Mouse (Mus musculus): ENCODE data around the gene Pgm1. TPM values are rescaled to one million over a fixed set of nuclear protein-coding genes. Genes with fewer than 3 reads are reported as not detected.
A peak's percentile ranks its signal among the peaks of the same experiment; 100 is the strongest.

Pgm1 gene
- 277 and 308 TPM in 2 replicates for polyA plus RNA-seq (2014; fragmentation: Nextera tagmentation; extraction: Ambion mirVana)

DNA sequence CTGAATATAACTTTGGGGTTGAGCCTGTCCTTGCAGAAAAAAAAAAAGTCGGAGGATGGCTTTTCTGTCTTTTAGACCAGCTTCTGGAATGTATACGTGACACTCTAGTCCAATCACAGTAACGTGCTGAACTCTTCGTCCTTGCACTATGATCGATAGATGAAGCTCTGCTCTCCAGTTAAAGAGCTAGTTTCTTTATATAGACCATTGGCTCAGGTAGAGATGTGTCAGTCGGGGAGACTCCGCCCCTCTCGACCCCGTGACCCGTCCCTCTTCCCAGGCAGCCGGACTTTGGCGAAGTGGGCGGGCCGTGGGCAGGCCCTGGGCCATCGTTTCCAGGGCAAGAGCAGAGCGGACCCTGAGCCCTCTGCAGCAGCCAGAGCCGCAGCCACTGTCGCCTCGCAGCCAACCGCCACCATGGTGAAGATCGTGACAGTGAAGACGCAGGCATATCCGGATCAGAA lies at the start of gene Pgm1:
Gene Pgm1 (plus strand): TSS at position 266 of the 464 bp plus-strand sequence.
- Histone ChIP-seq H3K27ac (ENCODE audit: low read depth, low read length) (peak within 1 kb of the TSS; percentile 99), H3K4me2 (peak within 1 kb of the TSS; percentile 82), H3K9ac (ENCODE audit: low read depth, low read length) (peak within 1 kb of the TSS; percentile 88), H3K27me3 (ENCODE audit: control insufficient read depth, insufficient read depth, low read length) (no peaks in the 10 kb centered on the region), H3K4me1 (ENCODE audit: control insufficient read depth, insufficient read depth, low read length) (peaks cover 17% of the 10 kb centered on the region), H3K36me3 (ENCODE audit: control insufficient read depth, insufficient read depth, low read length) (no peaks in the 10 kb centered on the region), H3K4me3 (ENCODE audit: low read depth, low read length) (peak within 1 kb of the TSS; percentile 61), H3K9me3 (replicated peaks; ENCODE audit: control insufficient read depth, low read length) (no peaks in the 10 kb centered on the region)
- WGBS (ENCODE audit: insufficient replicate concordance): 4% methylated on average over 23 of the region's 23 CpGs
- peak; percentile 85 for ATAC-seq (replicated peaks; ENCODE audit: insufficient number of reproducible peaks, low FRiP score, low TSS enrichment)

DNA sequence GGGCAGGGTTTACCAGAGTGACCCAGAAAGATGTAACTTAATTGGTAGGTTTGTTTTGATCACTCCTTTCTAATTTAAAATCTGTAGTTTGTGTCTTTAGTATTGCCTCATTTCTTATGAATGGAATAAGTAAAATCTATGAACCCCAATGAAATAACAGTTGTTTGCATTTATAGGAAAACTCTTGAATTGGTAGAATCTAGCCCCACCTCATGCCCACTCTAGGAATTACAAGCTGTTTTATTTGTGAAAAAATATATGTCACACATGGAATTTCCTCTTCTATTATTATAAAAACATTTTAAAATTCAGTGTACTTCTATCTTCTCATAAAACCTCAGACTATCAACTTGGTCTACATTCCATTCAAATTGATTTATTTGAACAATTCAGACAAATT lies 47.3 kb upstream of the Pgm1 start:
- no peak for ATAC-seq (replicated peaks; ENCODE audit: insufficient number of reproducible peaks, low FRiP score, low TSS enrichment)
- Histone ChIP-seq H3K27me3 (ENCODE audit: control insufficient read depth, insufficient read depth, low read length) (no peaks in the 10 kb centered on the region), H3K4me1 (ENCODE audit: control insufficient read depth, insufficient read depth, low read length) (0 out of 2 replicates have a peak, but pooled peaks cover 5% of the 10 kb centered on the region), H3K36me3 (ENCODE audit: control insufficient read depth, insufficient read depth, low read length) (no peaks in the 10 kb centered on the region), H3K9me3 (replicated peaks; ENCODE audit: control insufficient read depth, low read length) (no peaks in the 10 kb centered on the region), H3K27ac (ENCODE audit: low read depth, low read length) (no peak overlapping the region), H3K4me2 (no peak overlapping the region), H3K9ac (ENCODE audit: low read depth, low read length) (no peak overlapping the region), H3K4me3 (ENCODE audit: low read depth, low read length) (no peak overlapping the region)

DNA sequence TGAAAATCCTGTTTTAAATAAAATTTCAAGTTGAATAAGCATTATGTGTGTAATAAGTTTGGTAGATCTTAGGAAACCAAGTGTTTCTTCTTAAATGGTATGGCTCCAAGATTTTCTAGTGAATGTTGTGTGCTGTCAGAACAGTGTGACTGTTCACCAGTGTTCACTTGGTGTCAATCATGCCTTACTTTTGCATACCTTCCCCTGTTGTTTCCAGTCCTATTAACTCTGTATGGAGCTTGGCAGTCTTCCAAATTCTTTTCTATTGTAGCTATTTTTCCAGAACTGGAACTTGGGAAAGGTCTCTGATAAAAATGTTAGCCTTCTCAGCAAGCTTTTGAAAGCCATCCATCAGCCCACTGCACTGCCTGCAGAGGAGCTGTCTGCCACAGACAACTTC lies 46.8 kb upstream of the Pgm1 start:
- Histone ChIP-seq H3K4me2 (no peak overlapping the region), H3K4me3 (ENCODE audit: low read depth, low read length) (no peak overlapping the region), H3K9me3 (replicated peaks; ENCODE audit: control insufficient read depth, low read length) (no peaks in the 10 kb centered on the region), H3K4me1 (ENCODE audit: control insufficient read depth, insufficient read depth, low read length) (0 out of 2 replicates have a peak, but pooled peaks cover 5% of the 10 kb centered on the region), H3K36me3 (ENCODE audit: control insufficient read depth, insufficient read depth, low read length) (no peaks in the 10 kb centered on the region), H3K27me3 (ENCODE audit: control insufficient read depth, insufficient read depth, low read length) (no peaks in the 10 kb centered on the region), H3K9ac (ENCODE audit: low read depth, low read length) (no peak overlapping the region), H3K27ac (ENCODE audit: low read depth, low read length) (peak overlapping the region; percentile 7; the same call in 1 of the 2 replicates)
- ATAC-seq (replicated peaks; ENCODE audit: insufficient number of reproducible peaks, low FRiP score, low TSS enrichment): no peak

DNA sequence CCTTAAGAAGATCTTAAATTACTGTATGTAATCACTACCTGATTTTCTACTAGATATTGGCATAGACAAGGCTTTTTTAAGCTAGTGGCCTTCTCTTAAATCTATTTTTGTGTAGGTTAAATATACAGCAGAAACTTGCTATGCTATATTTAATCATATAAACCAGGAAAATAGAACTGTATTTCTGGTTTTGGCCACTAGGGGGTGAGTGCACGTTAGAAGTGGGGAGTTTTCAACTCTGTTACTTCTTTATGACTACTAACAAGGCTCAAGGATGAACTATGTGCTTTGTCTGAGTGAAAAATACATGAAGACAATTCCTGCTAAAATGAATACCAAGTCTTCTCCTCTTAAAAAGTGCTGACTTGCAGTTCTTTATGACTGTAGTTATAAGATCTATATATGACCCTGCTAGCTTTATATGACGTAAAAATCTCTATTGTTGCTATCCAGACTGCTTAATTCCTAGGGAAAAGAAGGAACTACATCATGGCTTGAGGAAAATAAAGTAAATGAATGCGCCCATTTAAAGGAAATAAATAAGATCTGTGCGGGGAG lies 15.2 kb upstream of the Pgm1 start:
- WGBS (ENCODE audit: insufficient replicate concordance): 58% methylated on average over 4 of the region's 4 CpGs
- Histone ChIP-seq H3K9me3 (replicated peaks; ENCODE audit: control insufficient read depth, low read length) (no peaks in the 10 kb centered on the region), H3K36me3 (ENCODE audit: control insufficient read depth, insufficient read depth, low read length) (no peaks in the 10 kb centered on the region)

DNA sequence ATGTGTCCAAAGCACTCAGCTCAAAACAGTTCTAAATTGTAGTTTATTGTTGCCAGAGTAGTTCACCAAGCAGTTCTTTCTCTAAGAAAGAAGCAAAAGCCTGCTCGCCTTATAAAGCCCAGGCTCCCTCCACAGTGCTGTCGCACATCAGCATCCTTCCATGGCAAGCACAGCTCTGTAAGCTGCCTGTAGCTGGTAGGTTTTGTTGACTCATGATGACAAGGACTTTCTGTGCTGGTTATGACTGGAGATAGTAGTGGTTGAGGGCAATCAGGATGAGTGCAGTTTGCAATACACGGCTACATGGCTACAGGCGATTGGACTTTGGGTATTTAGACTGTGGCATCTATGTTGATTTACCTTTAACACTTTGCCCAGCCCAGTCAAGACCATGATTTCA lies 2.8 kb upstream of the Pgm1 start:
- ATAC-seq (replicated peaks; ENCODE audit: insufficient number of reproducible peaks, low FRiP score, low TSS enrichment): no peak
- H3K27ac ChIP-seq (ENCODE audit: low read depth, low read length): no peak overlapping the region
- peaks cover 11% of the 10 kb centered on the region for H3K4me1 ChIP-seq (ENCODE audit: control insufficient read depth, insufficient read depth, low read length)
- H3K4me2 ChIP-seq: no peak overlapping the region
- H3K9ac ChIP-seq (ENCODE audit: low read depth, low read length): no peak overlapping the region
- WGBS (ENCODE audit: insufficient replicate concordance): 78% methylated on average over 4 of the region's 4 CpGs
- H3K4me3 ChIP-seq (ENCODE audit: low read depth, low read length): no peak overlapping the region
- no peaks in the 10 kb centered on the region for H3K27me3 ChIP-seq (ENCODE audit: control insufficient read depth, insufficient read depth, low read length)
- no peaks in the 10 kb centered on the region for H3K9me3 ChIP-seq (replicated peaks; ENCODE audit: control insufficient read depth, low read length)
- no peaks in the 10 kb centered on the region for H3K36me3 ChIP-seq (ENCODE audit: control insufficient read depth, insufficient read depth, low read length)

More for the DNA sequence above, 15.2 kb upstream of the Pgm1 start:
- Histone ChIP-seq H3K4me2 (no peak overlapping the region), H3K9ac (ENCODE audit: low read depth, low read length) (no peak overlapping the region), H3K27ac (ENCODE audit: low read depth, low read length) (no peak overlapping the region), H3K4me1 (ENCODE audit: control insufficient read depth, insufficient read depth, low read length) (no peaks in the 10 kb centered on the region), H3K4me3 (ENCODE audit: low read depth, low read length) (no peak overlapping the region), H3K27me3 (ENCODE audit: control insufficient read depth, insufficient read depth, low read length) (no peaks in the 10 kb centered on the region)
- no peak for ATAC-seq (replicated peaks; ENCODE audit: insufficient number of reproducible peaks, low FRiP score, low TSS enrichment)

DNA sequence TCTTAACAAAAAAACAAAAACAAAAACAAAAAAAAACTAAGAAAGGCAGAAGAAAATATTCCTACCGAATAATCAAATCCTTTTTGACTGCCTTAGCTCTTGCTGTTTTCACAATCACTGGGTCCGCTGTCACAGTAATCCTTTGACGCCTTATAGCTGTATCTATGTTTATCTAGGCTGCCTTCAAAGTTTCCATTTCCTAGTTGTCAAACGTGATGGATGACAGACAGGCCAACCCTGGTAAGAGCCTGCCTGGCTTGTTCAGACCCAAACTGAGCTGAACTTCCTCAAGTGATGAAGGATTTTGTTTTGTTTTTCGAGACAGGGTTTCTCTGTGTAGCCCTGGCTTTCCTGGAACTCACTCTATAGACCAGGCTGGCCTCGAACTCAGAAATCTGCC lies 693 bp upstream of the Pgm1 start:
- Histone ChIP-seq H3K27me3 (ENCODE audit: control insufficient read depth, insufficient read depth, low read length) (no peaks in the 10 kb centered on the region), H3K9me3 (replicated peaks; ENCODE audit: control insufficient read depth, low read length) (no peaks in the 10 kb centered on the region), H3K4me1 (ENCODE audit: control insufficient read depth, insufficient read depth, low read length) (peaks cover 17% of the 10 kb centered on the region), H3K27ac (ENCODE audit: low read depth, low read length) (peak overlapping the region; percentile 99), H3K4me3 (ENCODE audit: low read depth, low read length) (no peak overlapping the region), H3K4me2 (no peak overlapping the region; the same call in 1 of the 2 replicates), H3K9ac (ENCODE audit: low read depth, low read length) (no peak overlapping the region), H3K36me3 (ENCODE audit: control insufficient read depth, insufficient read depth, low read length) (no peaks in the 10 kb centered on the region)
- WGBS (ENCODE audit: insufficient replicate concordance): 24% methylated on average over 6 of the region's 6 CpGs
- no peak for ATAC-seq (replicated peaks; ENCODE audit: insufficient number of reproducible peaks, low FRiP score, low TSS enrichment)

DNA sequence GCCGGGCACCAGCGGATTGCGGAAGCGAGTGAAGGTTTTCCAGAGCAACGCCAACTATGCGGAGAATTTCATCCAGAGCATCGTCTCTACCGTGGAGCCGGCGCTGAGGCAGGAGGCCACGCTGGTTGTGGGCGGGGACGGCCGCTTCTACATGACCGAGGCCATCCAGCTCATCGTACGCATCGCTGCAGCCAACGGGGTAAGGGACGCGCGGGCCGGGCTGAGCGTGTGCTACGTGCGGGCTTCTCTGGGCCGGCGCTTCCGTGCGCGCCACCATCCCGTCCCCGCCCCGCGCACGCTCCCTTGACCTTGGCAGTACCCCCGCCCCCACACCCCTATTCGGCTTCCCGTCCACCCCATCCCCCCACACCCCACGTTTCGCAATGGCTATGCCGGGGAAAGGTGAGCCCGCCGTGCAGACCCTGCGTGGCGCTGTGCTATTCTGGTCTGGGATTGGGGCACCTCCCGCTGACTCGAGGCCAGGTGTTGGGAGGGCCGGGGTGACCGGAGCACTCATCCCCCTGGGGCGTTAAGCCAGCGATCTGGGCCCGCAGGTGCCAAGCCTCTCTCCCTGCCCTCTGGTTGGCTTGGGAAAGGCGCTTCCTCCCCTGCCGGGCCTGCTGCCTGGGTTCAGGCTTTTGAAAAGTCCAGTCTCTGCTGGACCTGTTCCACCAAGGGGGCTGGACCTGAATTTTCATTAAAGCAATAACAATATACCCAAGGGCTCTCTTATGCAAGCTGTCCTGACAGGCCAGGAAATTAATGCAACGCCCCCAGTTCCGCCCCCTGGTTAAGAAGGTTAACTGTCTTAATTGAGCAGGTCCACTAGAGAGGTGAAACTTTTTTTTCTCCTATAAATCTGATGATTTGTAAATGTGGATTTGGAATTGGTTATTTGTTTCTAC lies 651 bp downstream of the Pgm1 start, which contains the start of gene Itgb3bp:
Gene Itgb3bp (minus strand): TSS at position 201 of the 905 bp plus-strand sequence.
- Histone ChIP-seq H3K4me2 (peak within 1 kb of the TSS; percentile 82), H3K4me3 (ENCODE audit: low read depth, low read length) (peak within 1 kb of the TSS; percentile 61), H3K27ac (ENCODE audit: low read depth, low read length) (peak within 1 kb of the TSS; percentile 99), H3K9me3 (replicated peaks; ENCODE audit: control insufficient read depth, low read length) (no peaks in the 10 kb centered on the region), H3K4me1 (ENCODE audit: control insufficient read depth, insufficient read depth, low read length) (peaks cover 17% of the 10 kb centered on the region), H3K36me3 (ENCODE audit: control insufficient read depth, insufficient read depth, low read length) (no peaks in the 10 kb centered on the region), H3K9ac (ENCODE audit: low read depth, low read length) (peak within 1 kb of the TSS; percentile 88), H3K27me3 (ENCODE audit: control insufficient read depth, insufficient read depth, low read length) (no peaks in the 10 kb centered on the region)
- WGBS (ENCODE audit: insufficient replicate concordance): under 1% methylated on average over 56 of the region's 57 CpGs
- ATAC-seq (replicated peaks; ENCODE audit: insufficient number of reproducible peaks, low FRiP score, low TSS enrichment): peak; percentile 88

DNA sequence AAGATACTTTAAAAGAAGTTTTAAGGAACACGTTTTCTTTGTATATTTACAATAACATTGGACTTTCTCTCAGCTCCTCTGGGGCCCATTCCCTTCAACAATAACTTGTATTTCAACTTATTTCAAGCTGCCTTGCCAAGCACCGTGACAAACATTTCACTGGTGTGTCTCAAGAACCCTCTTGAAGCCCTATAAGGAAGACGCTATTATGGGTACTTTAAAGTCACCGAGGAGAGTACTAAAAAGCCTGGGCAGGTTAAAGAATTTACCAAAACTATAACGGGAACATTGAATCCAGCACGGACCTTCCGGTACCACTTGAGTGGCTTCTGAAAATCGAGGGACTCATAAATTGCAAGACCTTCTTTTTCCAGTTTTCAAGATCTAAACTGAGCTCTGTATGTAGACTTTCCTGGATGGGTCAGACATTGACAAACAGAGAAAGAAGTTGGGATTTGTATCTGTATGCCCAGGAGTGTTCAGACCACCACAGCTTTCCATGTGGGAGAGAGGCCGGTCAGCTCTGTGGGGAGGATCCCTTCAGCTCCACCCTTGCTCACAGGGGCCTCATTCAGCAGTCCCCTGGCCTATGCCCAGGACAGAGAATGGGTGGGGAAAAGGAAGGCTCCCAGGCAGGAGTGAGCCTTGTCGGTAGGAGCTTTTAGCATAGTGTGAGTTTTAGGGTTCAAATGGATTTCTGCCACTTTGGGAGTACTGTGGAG lies 1.5 kb downstream of the Pgm1 start:
- peaks cover 17% of the 10 kb centered on the region for H3K4me1 ChIP-seq (ENCODE audit: control insufficient read depth, insufficient read depth, low read length)
- peak overlapping the region; percentile 88 for H3K9ac ChIP-seq (ENCODE audit: low read depth, low read length)
- peak overlapping the region; percentile 61 for H3K4me3 ChIP-seq (ENCODE audit: low read depth, low read length)
- H3K27me3 ChIP-seq (ENCODE audit: control insufficient read depth, insufficient read depth, low read length): no peaks in the 10 kb centered on the region
- H3K9me3 ChIP-seq (replicated peaks; ENCODE audit: control insufficient read depth, low read length): no peaks in the 10 kb centered on the region
- H3K27ac ChIP-seq (ENCODE audit: low read depth, low read length): peak overlapping the region; percentile 99
- H3K36me3 ChIP-seq (ENCODE audit: control insufficient read depth, insufficient read depth, low read length): no peaks in the 10 kb centered on the region
- 33% methylated on average over 10 of the region's 10 CpGs for WGBS (ENCODE audit: insufficient replicate concordance)
- ATAC-seq (replicated peaks; ENCODE audit: insufficient number of reproducible peaks, low FRiP score, low TSS enrichment): no peak
- peak overlapping the region; percentile 82 for H3K4me2 ChIP-seq

Data from heart, embryonic 11.5 days (tissue).